Mouse (Mus musculus) heart, adult 18-20 months (tissue): Measurements from ENCODE around the gene Slc38a11. TPM values are rescaled to one million over a fixed set of nuclear protein-coding genes. Genes with fewer than 3 reads are reported as not detected.
A peak's percentile ranks its signal among the peaks of the same experiment; 100 is the strongest.

ENCODE experiments used
- DNase-seq, 2 experiments: peaks; one replicate each; pipeline ENCODE4 v3.0.0; 2021 to 2022; ENCODE audit warnings: mixed read lengths in 1 of 2
- long read RNA-seq, 2 experiments: library from polyadenylated mRNA; stranded (forward); transcript quantifications; one replicate each; pipeline ENCODE4 v2.0.0; 2021
- total RNA-seq, 2 experiments: library from RNA; stranded (reverse); gene quantifications; 2 replicates each; pipeline ENCODE4 v1.2.3; 2021

Gene Slc38a11
- 1 to 10 TPM in 1 of 2 experiments, under 1 TPM in 1; 0.89 to 1.0 TPM for total RNA-seq
- long read RNA-seq, experiment 1, partial matches to known transcripts: 0 of 1 reads
- long read RNA-seq, experiment 1, other reads (novel, unspliced or antisense): 1 of 1 reads
- long read RNA-seq, experiment 2: 0 reads

DNA sequence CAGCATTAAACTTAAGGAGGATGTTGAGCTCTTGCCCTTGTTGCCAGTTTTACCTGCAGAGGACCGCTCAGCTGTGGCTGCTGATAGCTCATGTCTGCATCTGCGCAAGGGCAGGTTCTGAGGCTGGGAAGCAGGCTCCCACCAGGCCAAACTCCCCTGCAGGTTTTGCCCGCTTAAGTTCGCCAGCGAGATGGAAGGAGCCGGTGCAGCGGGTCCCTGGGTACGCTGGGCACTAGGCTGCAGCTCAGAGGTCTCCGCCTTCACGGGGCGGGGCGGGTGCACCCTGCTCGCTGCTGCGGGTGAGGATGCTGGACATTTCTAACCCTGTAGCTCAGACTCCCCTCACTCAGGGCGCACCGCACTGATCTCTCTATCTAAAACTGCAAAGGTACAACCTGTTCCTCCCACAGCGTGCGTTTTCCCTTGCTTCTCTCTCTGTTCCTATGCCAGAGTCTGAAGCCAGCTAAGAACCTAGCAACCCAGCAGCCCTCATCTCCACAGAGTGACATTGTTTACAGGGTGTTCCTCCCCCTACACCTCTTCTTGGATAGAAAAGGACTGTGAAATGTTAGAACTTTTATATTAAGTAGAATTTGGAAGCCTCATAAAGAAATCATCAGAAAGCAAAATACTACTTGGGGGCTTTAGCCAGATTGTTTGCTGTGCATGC, at the start of gene Slc38a11:
TSS of gene Slc38a11 (minus strand) at position 207 of the 670 bp plus-strand sequence.
- no peak for DNase-seq

GRCm38 (mm10) chr2:65407110-65407509, 43.3 kb upstream of the Slc38a11 start:
- no peak for DNase-seq

GRCm38 (mm10) chr2:65405407-65405806, 41.6 kb upstream of the Slc38a11 start:
- DNase-seq: no peak

GRCm38 (mm10) chr2:65402001-65402400, 38.2 kb upstream of the Slc38a11 start:
- no peak for DNase-seq

DNA sequence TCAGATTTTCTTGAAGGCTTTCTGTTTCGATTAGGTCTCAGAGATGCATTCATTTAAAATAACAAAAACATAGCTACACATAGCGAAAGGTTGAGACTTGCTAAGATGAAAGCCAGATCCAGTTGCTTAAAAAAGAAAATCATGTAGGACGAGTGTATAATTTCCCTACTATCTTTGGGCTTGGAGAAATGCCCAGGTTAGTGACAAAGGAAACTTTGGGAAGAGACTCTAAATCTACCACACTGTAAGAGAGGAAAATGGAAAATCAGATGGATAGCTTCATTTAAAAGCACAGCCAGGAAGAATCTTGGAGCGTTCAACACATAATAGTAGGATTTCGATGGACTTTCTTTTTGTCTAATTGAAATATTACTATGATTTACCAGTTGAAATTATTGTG, 36.1 kb upstream of the Slc38a11 start:
- peak in 1 of 2 experiments; percentile 11 for DNase-seq

DNA sequence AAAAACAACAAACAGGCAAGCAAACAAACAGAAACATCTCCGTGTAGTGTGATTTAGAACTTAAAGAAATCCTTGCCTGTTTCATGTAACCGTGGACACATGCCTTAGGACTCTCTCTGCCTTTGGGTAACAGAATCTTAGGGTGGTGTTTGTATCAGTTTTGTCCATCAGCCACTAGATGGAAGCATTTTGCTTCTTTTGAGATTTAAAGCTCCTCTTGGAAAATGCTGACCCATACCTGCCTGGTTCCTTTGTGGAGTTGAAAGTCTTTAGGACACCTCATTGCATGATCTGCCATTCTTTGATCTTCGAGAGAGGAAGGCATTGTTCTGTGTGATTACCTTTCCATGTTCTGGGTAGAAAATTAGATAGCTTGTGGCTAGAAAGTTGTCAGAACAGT, 32.3 kb upstream of the Slc38a11 start:
- DNase-seq: peak; percentile 9 to 41

- DNase-seq: no peak
Observed at GRCm38 (mm10) chr2:65393061-65393460, 29.2 kb upstream of the Slc38a11 start.

DNA sequence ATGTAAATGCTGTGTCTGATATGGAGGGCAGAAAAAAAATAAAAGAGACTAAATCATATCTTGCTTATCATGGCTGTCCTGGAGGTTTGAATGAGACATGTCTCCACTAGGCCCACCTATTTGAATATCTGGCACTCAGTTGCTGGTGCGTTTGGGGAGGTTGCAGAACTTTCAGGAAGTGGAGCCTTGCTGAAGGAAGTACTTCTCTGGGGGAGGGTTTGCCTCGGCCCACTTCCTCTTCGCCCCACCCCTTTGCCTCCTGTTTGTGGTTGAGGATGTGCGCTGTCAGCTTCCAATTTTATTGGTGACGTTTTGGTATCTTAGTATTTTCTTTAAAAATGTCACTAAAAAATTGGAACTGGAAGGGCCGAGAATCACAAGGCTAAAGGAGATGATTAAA, 27.5 kb upstream of the Slc38a11 start:
- DNase-seq: no peak

GRCm38 (mm10) chr2:65384815-65385214, 21.0 kb upstream of the Slc38a11 start:
- no peak for DNase-seq

DNA sequence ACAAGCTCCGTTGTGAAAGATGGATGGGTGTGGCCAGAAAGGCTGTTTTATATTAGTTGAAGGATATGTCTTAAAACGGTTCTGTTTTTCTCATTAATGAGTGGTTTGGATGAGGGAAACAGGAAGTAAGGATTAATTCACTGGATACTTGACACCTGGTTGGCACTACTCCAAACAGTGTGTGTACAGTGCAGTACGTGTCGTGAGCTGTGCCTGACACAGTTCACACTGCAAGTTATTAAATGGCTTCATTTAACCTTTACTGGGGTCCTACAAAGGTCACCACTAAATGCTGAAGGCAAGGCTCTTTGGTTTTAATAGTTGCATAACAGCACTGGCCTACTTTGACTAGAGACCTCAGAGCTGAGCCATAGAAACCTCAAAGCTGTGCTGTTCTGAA, 18.7 kb upstream of the Slc38a11 start:
- peak in 1 of 2 experiments; percentile 28 for DNase-seq

DNA sequence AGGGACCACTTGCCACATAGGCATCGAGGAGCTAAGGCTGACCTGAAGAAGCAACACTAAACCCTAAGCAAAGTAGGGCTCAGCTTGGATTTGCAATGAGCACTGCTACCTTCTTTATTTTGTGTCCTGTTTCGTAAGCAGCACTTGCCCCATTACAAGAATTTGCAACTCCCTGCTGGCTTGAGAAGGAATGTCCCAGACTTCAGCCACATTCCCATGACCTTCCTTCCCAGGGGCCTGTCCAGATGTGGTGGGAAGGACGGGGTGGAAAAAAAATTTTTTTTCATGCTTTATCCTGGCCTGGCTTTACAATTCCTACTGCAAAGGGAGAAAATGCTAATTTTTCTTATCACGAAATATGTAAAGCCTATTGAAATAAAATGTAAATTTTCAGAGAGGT, 14.6 kb upstream of the Slc38a11 start:
- DNase-seq: peak; percentile 35 to 65

GRCm38 (mm10) chr2:65374410-65374809, 10.6 kb upstream of the Slc38a11 start:
- DNase-seq: no peak

GRCm38 (mm10) chr2:65373076-65373475, 9.2 kb upstream of the Slc38a11 start:
- DNase-seq: no peak

DNA sequence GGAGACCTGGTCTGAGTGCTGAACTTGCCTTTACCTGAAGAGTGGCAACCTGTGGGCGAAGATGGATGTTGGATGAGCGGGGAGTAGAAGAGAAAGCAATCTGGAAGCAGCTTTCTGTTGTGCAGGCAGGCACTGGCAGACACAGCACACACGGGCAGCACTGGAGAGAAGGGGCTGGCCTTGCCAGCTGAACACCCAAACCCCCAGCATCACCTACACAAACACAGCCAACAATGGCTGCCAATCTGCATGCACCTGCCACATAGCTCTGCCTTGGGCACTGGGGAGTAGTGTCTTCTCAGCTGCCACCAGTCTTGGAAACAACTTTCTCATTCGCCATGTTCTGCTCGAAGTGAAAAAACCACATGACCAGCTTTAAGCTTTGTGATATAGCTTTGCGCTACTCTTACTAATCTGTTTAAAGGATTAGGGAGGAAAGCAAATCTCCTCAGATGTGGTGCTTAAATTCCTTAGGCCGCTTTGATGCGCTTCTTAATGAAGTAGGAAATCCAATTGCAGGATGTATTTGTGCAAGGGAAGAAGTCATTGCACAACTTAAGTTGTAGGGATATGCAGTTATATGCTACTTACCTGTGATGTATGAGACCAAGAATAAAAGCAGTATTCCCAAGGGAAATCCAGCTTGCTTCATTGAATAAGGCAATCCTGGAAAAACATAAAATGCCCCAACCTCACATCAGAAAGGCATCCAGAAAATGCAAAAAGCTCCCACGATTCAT, 2.9 kb downstream of the Slc38a11 start:
- DNase-seq: no peak

DNA sequence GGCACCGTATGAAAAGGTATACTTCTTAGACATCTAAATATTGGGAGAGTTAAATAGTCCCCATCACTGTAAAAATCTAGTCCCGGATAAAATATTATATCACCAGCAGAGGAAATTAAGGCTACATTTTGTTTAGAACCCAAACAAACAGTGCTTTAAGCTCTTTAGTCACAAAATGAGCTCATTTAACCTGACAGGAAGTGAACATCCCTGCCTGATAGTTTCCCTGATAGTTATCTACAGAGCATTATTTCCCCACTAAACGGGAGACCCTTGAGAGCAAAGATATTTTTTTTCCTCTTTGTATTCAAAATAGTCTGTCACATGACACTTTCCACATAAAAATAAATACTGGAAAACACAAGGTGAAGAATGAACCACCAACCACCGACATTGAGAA, 16.5 kb downstream of the Slc38a11 start:
- DNase-seq: no peak

GRCm38 (mm10) chr2:65346915-65347314, 16.9 kb downstream of the Slc38a11 start:
- no peak for DNase-seq

DNA sequence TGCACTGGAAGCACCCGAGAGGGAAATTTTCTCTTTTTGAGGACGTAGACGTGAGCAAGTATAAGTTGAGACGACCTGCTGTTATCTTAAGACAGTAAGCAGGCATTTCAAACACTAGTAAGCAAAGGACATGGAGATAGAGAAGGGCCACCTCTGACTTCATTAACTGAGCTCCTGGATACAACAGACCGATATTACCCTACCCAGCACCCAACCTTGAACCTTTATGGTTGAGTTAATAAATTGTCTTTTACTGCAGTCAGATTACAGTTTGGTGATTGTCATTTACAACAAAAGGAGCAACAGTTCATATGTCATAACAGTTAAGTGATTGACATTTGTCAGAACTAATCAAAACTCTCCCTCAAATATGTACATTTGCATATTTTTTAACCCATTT, 17.8 kb downstream of the Slc38a11 start:
- no peak for DNase-seq

DNA sequence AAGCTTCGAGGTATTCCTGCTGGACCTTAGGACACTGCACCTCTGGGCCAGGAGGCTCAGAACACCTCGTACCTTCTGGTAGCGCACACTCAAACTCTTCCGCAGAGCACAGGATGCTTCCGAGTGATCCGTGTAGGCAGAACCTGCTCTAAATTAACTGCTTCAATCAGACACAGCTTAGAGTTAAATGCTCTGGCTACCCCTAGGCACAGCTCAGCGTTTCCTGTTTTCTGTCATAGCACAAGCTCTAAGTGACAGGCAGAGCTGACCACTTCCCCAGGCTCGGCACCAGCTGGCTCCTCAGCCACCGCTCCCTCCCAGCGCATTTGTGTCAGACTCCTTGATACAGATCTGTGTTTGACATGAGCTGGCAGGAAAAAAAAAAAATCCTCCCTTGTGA, 21.8 kb downstream of the Slc38a11 start:
- peak; percentile 14 to 62 for DNase-seq

DNA sequence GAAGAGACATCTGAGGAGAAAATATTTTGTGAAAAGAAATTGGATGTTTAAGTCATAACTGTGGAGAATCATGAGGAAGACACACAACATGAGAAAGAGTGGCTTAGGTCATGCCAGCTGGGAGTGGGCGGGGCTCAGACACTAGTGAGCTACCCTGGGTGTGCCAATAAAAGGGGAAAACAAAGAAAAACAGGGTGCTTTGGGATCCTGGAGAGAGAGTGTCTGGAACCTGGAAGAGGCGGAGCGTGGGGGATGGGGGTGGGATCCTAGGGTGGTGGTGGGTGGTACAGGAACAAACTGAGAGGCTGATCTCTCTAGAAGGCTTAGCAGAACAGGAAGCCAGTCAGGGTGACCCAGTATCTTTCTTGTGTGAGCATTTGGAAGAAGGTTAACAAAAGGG, 23.0 kb downstream of the Slc38a11 start:
- DNase-seq: no peak

DNA sequence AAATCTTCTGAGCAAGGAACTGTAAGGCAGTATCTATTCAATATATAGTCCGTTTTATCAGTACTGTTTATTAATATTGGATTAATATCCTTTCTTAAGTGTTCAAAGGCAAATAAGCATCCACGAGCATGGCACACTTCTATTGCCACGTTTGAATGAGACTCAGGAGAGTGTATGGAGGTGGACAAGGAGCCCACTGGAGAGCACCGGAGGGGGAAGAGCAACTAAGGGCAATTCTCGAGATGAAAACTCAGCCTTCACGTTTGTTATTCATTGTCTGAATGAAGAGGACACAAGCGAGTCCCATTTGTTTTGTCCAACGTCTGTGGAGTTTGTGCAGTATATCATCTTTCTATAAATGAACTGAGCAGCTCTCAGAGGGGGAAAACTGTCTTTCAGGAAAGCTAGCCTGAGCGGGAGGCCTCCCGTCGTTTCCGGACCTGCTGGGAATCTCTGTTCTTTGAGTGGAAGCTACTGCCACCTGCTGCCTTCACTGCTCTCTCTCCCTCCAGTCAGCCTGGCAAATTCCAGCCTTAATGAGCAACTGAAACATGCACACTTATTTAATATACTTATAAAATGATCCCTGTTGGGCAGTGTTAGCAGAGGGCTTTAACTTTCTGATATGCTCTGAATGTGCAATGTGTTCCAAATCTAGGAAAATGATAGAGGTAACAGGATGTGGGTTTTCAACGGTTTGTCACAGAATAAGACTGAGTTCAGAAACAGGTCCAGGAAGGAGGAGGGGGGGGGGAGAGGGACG, 26.3 kb downstream of the Slc38a11 start:
- DNase-seq: peak; percentile 58 to 66

DNA sequence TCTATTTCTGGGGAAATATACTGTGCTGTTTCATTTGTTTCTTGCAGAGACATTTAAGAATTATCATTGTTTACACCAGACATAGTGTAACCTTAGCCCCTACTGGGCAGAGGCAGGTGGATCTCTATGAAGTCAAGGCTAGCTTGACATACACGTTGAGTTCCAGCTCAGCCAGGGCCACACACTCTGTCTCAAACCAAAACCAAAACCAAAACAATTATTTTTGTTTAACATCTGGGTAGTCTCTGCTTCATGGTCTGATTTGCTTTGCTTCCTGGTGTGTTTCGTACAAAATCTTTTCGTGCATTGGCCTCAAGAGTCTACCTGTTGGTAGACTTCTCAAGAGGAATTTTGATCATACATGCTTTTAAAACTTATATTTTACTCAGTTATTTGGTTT, 27.2 kb downstream of the Slc38a11 start:
- no peak for DNase-seq

DNA sequence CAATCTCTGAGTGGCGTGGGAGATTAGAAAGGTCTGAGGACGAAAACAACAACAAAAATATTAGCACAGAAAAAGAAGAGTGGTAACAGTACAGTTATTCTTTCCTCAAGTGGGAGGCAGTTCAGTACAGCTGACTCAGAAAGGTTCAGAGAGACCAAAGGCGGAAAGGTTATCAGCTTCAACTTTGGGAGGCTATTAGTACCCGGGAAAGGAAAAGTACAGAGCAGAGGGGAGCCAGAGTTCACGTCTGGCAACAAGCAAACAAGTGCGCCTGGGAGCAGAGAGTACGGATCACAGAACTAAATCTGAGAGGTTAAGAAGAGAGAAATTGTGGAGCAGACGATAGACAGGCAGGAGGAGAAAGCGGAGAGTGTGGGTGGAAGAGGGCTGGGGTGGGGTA, 29.7 kb downstream of the Slc38a11 start:
- peak in 1 of 2 experiments; percentile 14 for DNase-seq

GRCm38 (mm10) chr2:65331321-65331720, 32.5 kb downstream of the Slc38a11 start:
- DNase-seq: peak; percentile 40 to 59
